Mouse (Mus musculus): ENCODE results near the gene Gm49342.
"Not testable (repeated sequence)": the region's sequence is repeated elsewhere in the genome, so short reads cannot be mapped to it uniquely, and the experiment has no call there.

Gene Gm49342

DNA sequence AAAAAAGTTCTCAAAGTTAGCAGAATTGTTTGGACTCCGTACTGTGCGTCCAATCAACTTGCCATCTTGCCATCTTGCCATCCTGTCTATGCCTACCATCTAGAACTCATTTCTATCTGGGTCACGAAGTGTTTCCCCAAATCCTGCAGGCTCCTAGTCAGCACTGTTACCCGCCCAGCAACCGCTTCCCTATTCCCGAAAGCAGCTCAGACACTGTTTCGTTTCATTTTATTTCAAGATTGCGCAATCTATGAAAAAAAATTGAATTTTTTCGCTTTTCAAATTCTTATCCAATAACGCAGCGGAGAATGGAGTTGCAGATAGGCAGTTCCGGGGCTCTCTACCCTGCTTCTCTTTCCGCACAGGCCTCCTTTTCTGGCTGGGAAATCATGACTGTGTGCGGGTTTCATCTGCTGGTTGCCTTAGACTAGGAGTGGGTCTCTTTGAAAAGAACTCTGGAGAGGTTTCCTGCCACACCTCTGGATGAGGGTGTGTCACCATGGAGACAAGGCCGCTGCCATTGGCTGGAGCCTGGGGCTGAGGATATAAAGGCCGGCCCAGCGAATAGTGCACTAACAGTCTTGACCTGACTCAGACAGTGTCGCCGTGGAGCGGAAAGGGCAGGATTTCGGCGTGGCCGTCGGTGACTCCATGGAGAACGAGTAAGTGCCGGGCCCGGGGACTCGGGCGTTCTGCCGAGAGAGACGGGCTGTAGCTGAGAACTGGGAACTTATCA lies at the start of gene Gm49342:
Gene Gm49342, plus strand, starts transcription at position 586 of the 736 bp plus-strand sequence.
- DNase-seq (ENCODE audit: low spot score): peak; percentile 97

DNA sequence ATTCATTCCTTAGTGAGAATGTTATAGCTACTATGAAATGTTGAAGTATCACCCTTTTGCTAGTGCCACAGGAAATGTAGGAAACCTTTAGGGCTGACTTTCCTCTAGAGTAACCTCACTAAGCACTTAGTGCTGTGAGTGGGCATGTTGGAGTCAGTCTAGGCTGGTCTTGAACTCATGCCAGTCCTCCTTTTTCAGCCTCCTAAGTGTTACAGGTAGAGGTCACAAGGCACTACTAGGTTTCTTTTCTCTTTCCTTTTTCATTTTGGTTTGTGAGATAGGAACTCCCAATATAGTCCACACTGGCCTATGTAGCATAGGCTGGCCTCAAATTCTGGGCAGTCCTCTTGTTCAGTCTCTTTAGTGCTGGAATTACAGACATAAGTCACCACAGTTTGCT lies 48.9 kb upstream of the Gm49342 start:
- DNase-seq (ENCODE audit: low spot score): no peak

DNA sequence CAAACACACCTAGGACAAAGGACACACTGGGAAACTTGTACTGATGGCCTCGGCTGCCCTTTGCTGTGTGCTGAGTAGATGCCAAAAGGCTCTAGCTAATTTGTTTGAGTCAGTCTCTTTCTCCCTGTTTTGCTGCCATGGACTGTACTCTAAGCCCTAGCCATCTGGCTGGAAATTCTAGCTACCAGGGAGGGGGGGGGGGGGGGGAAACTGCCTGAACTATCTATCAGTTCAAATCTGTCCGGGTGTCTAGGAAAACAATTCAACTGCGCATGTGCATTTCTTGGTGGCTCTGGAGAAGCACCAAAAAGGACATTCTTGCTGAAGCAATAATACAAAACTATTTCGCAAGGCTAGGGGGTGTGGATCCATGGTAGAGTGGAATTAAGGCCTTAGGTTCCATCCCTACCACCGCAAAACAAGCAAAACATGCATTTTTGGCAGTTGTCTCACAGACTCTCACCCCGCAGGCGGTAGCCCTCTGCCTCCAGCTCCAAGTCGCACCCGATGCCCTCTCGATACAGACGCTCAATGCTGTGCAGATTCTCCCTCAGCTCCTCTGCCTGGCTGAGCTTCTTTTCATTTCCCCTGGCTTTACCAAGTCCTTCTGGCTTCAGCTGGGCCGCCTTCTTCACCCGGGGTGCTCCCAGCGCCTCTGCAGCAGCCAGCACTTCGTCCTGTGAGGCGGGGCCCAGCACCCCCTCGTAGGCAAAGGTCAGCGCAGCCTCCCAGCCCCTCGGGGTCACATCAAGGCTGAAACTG lies 48.2 kb upstream of the Gm49342 start:
- peak; percentile 21 for DNase-seq (ENCODE audit: low spot score)

DNA sequence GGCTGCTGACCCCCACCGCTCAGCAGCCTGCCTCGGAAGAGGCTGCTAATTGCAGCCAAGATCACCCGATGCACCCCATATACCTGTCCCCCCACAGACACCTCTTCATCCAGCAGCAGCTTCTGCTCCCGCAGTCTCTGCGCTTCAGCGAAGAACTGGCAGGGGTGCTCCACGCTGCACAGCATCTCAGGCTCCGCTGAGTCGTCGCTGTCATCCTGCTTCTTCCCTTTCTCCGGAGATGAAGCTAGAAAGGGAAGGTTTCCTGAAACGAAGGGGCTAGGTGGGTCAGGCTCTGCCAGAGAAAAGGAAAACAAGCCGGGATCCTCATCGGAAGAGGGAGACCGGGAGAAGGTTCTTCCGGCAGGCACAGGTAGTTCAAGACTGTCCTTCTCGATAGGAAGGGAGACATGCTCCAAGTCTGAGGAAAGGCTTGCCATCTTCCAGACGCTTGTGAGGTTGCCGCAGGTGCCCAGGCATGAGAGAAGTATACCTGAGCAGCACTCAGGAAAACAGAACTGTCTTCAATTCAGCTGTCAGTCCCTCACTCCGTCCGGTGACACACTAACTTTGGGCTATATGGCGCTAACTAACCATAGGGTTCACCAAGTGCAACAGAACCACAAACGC lies 47.5 kb upstream of the Gm49342 start:
- DNase-seq (ENCODE audit: low spot score): no peak

DNA sequence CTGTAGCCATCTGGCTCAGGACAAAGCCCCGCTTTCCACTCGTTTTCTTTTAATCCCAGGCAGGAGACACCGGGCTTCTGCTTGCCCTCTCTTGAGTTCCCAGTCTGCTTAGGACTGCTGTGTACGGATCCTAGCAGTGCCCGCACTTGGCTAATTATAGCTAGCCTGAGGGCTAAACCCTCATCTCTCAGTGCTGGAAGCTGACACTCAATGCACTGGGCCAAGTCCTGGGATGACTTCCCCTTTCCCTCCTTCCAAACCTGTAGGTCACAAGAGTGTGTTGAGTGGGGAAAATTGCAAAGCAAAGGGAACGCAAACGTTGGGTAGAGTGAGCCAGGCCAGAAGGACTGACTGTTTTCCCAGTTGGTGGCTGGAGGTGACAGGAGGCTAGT lies 46.9 kb upstream of the Gm49342 start, which contains the start of gene Klhl33:
Gene Klhl33, minus strand, starts transcription at position 134 of the 392 bp plus-strand sequence.
- DNase-seq (ENCODE audit: low spot score): no peak

DNA sequence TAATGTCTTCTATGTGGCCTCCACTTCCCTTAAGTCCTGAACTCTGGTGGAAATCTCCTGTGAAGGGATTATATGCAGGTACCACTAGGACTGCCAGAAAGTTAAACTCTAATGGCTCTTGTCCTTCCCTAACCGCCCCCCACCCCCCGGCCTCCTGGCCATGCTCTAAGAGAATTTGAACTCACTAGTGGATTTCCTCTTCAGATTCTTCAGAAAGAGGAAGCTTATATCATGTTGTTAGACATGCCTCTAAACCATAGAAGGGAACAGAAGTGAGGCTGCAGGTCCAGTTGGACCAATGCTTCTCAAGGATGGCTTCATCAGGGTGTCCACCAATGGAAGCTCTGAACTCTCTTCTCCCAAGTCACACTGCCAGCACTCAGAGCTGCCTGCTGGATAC lies 46.3 kb upstream of the Gm49342 start:
- not testable (repeated sequence) for DNase-seq (ENCODE audit: low spot score)

DNA sequence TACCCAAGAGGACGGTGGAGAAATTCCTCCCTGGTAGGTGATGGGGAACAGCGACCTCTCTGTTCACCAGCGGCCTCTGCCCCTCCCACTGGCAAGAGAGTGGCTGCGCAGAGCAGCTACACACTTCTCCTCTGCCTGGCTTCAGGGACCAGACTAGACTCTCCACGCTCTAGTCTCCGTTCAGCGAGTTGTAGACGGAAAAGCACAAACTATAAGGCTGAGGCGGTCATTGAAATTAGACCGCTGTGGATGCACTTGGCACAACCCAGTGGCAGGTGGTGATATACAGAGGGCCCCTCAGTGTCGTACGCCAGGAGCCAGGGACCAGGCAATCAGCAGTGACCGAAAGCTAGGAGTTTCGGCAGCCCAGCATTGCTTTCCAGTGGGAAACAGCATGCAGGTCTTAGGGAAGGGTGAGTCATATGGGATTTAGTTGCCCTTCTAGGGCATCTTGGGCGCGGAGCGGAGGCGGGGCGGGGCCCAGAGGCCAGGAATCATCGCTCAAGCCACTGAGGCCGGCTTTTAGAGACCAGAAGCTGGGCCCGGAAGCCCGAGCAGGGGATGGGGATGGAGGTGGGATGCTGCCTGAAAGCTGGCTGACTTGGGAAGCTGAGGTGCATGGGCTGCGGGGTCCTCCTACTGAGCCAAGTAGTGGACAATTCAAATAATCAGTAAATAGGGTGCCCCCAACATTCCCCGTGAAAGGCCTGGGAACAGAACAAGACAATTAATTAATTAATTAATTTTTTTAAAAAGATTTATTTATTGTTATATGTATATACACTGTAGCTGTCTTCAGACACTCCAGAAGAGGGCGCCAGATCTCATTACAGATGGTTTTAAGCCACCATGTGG lies 40.1 kb upstream of the Gm49342 start:
- DNase-seq (ENCODE audit: low spot score): no peak

DNA sequence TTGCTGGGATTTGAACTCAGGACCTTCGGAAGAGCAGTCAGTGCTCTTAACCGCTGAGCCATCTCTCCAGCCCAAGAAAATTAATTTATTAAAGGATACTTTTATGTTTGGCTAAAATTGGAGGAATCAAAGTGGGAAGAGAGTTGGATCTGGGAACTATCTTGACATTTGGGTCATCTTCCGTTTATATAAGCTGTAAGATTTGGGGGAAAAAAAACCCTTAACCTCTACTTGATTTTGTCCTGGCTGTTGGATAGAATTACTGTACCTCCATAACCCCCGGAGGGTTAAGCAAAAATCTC lies 39.5 kb upstream of the Gm49342 start:
- no peak for DNase-seq (ENCODE audit: low spot score)

DNA sequence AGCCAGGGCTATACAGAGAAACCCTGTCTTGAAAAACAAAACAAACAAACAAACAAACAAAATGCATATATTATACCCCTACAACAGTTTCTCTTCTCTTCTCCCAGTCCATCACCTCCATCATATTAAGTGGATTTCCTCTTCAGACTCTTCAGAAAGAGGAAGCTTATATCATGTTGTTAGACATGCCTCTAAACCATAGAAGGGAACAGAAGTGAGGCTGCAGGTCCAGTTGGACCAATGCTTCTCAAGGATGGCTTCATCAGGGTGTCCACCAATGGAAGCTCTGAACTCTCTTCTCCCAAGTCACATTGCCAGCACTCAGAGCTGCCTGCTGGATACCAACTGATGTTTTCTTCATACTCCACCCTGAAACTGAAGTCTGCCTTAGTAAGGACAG lies 39.0 kb upstream of the Gm49342 start:
- DNase-seq (ENCODE audit: low spot score): not testable (repeated sequence)

DNA sequence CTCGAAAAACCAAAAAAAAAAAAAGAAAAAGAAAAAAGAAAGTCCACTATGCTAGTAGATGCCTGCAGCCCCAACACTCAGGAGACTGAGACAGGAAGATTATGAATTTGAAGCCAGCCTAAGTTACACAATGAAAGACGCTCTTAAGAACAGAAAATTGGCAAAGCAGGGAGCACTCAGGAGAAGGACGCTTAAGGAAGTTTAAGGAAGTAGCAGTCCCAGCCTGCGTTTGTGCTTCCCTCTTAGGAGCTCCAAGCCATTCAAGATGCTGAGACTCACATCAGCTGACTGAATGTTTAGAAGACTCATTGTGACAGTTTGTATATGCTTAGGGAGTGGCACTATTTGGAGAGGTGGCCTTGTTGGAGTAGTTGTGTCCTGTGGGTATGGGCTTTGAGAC lies 36.2 kb upstream of the Gm49342 start:
- no peak for DNase-seq (ENCODE audit: low spot score)

DNA sequence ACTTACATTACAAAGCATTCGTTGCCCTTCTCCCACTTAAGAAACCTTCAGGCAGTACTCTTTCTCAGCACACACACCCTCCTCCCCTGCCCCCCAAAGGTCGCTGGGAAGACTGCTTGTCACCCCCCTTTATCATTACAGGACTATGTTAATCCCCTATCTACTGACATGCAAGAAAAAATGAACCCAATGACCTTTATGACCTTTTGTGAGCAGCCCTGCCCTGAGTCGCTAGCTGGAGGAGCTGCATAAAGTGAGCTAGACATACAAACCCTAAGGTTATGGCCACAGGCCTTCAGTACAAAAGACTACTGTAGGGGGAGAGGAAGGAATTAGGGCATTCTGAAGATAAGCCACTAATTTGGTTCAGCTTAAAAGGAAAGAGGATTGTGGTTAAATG lies 33.0 kb upstream of the Gm49342 start:
- no peak for DNase-seq (ENCODE audit: low spot score)

DNA sequence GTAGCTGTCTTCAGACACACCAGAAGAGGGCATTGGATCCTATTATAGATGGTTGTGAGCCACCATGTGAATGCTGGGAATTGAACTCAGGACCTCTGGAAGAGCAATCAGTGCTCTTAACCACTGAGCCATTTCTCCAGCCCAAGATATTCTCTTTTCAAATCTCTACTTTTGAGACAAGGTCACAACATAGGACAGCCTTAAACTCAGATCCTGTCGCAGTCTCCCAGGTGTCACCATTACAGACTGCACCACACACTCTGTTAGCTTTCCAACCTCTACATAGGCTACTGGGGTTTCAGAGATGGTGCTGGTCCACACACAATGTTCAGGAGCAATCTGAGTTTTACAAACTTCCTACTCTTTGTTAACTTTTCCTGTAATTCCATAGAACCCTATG lies 20.9 kb upstream of the Gm49342 start:
- not testable (repeated sequence) for DNase-seq (ENCODE audit: low spot score)

DNA sequence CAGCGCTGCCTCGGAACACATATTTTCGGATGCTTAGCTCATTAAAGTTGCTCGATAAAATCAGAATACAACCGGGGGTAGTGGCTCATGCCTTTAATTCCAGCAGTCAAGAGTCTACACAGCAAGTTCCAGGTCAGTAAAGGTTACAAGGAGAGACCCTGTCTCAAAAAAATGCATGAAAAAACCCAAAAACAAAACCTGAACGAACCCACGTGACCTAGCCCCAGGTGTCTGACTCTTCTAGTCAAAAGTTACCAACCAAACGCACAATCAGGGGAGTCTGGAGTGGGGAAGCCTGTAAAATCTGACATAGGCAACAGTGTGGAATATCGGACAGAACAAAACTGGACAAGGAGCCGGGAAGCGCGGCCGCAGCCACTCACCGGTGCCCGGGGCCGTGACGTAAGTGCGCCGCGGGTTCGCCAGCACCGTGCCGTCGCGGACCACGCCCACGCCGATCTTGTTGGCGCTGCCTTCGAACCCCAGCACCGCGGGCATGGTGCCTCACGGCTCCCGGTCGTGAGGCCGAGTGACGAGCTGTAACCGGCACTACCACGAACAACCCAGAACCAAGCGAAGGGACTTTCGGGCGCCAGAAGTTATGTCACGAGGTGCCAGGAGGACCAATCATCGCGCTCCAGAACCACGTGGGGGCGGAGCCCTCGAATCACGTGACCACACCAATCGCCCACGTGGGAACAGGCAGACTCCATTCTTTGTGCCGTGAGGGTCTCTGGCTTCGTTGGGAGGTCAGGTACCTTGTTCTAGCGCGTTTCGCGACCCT lies 19.8 kb upstream of the Gm49342 start, which contains the start of the genes Osgep and Apex1:
Gene Osgep, minus strand, starts transcription at position 613 of the 784 bp plus-strand sequence.
Gene Apex1, plus strand, starts transcription at position 688 of the 784 bp plus-strand sequence.
- DNase-seq (ENCODE audit: low spot score): peak; percentile 95

DNA sequence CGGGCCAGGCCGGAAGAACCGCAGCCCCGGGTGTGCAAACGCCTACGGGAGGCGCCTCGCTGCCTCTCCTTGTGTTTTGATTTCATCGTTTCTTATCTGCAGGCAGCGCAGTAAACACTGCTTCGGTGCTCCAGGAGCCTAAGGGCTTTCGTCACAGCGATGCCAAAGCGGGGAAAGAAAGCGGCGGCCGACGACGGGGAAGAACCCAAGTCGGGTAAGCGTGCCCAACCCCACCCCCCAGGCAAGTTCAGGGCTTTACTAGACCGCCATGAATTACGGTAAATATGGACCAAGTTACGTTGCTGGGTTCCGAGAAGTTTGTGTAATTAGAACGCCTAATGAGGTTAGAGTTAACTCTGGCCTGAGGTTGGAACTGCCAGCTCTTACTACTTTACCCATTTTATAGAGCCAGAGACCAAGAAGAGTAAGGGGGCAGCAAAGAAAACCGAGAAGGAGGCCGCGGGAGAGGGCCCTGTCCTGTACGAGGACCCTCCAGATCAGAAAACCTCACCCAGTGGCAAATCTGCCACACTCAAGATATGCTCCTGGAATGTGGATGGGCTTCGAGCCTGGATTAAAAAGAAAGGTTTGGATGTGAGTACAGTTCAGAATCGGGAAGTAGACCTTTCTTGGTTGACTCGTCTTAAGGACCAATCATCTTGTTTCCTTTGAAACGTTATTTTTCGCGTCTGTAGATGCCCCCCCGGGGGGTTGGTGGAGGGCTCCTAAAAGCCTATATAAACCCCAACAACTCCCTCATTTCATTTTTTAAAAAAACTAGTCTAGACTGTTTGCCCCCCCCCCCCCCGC lies 19.0 kb upstream of the Gm49342 start:
- DNase-seq (ENCODE audit: low spot score): no peak

DNA sequence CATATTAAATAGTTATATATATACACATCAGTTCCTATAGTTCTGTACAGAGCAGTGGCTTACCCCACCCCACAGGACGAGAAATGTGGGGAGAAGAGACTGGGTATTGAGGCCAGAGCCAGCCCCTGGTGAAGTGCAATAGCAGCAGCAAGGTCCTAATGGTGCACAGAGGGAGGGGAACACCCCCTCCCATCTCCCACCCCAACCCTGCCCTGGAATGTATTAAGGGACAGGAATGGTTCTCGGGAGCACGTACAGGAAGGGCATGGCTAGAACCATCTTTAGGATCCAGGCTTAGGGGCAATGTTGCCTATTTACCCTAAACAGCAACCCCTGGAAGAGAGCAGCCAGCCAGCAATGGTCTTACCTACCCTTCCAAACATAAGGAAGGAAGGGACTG lies 17.0 kb upstream of the Gm49342 start:
- no peak for DNase-seq (ENCODE audit: low spot score)

DNA sequence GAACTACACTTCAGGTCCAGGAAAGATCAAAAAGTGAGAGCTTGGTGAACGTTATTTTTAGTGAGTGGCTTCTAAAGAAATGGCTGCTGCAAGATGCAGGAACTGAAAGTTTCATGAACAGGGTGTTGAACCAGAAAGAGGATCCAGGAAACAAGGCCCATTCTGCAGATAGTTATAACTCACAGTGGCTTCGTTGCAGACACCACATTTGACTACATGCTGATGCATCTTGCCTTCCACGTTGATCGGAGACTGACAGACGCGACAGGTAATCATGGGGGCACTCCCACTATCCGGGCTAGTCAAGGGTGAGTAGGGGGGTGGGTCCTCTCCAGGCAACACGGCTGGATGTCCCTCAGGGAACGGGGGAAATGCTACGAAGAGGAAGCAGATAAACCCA lies 14.4 kb upstream of the Gm49342 start:
- no peak for DNase-seq (ENCODE audit: low spot score)

DNA sequence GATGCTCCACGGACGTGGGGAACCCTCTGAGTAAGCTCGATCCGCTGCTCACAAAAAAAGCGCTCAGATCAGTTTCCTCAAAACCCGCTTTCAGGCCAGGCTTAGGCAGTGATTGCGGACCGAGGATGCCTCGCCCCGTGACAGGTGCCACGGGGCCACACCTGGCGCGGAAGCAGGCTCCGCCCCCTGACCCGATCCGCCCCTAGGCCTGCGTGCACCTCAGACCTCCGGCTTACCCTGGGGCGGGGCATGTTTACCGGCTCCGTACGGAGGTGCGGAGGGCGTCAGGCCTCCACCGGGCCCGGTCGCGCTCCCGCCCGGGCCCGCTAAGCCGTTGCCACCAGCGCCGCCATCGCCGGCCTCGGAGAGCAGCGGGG lies 14.0 kb upstream of the Gm49342 start:
- peak; percentile 4 for DNase-seq (ENCODE audit: low spot score)

DNA sequence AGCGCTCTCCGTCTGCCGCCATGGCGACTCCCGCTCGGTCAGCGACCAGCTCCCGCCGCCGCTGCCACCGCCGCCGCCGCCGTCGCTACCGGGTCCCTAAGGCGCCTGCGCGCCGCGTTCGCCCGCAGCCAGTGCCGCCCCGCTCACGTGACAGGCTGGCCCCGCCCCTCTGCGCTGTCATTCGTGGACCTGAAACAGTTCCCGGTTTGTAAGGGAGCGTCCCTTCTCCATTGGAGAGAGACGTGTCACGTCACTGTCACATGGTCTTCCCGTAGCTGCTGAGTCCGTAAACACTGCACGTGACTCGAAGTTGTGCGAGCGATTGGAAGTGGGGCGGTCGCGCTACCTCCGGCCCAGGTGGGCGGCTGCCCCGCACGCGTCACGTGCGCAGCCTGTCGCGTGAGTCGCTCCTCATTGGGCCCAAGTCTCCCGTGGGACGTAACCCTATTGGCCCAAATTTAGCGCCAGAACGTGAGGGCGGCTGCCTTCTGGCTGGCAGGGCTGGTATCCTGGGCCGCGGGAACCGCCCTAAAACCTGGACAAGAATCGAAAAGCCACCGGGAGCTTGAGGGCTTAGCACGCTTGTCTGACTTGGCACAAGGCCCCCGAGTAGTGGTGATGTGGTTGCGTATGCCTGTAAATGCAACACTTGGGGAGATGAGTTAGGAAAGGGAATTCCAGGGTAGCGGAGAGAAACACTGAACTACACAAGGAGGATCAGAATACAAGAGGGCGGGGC lies 13.4 kb upstream of the Gm49342 start, which contains the start of the genes Pip4p1 and Pnp:
Gene Pip4p1, minus strand, starts transcription at position 103 of the 739 bp plus-strand sequence.
Gene Pnp, plus strand, starts transcription at position 329 of the 739 bp plus-strand sequence.
- DNase-seq (ENCODE audit: low spot score): peak; percentile 89

DNA sequence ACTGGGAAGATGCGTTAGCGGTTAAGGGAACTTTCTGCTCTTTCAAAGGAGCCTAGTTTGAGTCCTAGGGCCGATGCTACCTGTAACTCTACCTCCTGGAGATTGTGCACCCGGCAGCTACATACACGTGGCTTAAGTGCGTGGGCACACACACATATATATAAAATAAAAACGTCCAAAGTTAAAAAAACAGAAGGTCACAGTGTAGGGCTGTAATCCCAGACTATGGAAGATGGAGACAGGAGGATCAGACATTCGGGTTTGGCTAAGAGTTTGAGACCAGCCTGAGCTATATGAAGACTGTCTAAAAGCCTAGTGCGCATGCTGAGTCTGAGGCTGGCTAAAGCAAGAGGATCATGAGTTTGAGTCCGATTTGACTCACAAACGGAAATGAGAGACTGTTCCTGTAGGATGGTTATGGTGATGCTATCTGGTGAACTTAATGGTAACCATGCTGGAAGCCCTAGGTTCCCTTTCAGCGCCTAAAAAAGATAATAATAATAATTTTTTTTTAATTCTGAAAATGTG lies 12.8 kb upstream of the Gm49342 start:
- DNase-seq (ENCODE audit: low spot score): no peak

Data from ovary, postnatal 10 days (tissue).